In the genomic region with DNA sequence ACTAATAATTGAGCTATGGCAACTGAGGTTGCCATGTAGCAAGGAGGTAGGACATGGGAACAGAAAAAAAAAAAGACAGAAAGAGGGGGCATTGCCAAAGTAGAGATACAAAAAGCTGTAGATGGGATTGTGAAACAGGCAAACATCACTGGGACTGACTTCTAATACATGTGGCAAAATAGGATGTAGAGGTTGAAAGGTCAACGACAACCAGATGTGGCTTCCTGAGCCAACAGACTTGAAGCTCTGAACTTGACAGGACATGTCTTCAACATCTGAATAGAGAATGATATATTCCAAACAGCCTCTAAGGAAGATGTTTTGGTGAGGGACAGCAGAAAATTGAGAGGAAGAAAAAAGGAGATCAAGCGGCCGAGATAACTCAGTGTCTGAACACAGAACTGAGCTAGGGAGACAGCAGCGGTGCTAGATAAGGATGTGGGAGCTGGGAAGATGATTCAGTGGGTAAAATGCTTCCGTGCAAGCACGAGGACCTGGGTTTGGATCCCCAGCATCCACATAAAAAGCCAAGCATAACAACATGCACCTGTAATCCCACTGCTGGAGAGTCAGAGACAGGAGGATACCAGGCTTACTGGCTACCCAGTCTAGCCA, we compare ENCODE assay signal across 22 mouse cellular contexts.
DNase-seq lines count a peak whose midpoint lies in the region; ATAC-seq and TF ChIP-seq lines count a peak whose summit lies in the region.
"Had no signal": no experiment of that assay in that cellular context is flagged by ENCODE, and none has a peak within 500 bp of the region (broad histone marks: within the 10 kb centered on the region; RNA-seq: fewer than 3 reads in every experiment).

No protein-coding gene starts in this region.

- DNase-seq in lung, embryonic 14.5 days = peak; percentile 83
- DNase-seq in lung, postnatal 10 days = no peak
- DNase-seq in NIH3T3 (ENCODE audit: low read depth) = peak; percentile 44
- peak; percentile 62 for DNase-seq in embryo, embryonic 9.5 days (ENCODE audit: extremely low spot score)
- DNase-seq in cerebellum, adult 11 months = no peak
- no peak for DNase-seq in gastrocnemius, postnatal 25 days
- DNase-seq: adrenal gland, adult 8-10 months; cerebellum, adult 11-12 months; cerebellum, postnatal 36 days; heart, postnatal 36 days; kidney, adult 8-10 months; kidney, postnatal 4 days; lung, adult 2 months; retina, postnatal 1 day; thymus, postnatal 4 days had no signal

- H3K9me3 ChIP-seq in lung, embryonic 14.5 days (ENCODE audit: low read depth, low read length) = no peaks in the 10 kb centered on the region

- ATAC-seq in lung, embryonic 14.5 days (ENCODE audit: insufficient read depth) = peak; percentile 58
- peak; percentile 39 for ATAC-seq in megakaryocyte progenitor cell, adult 5-6 weeks (replicated peaks; ENCODE audit: poor library complexity)
- ATAC-seq in erythroblast, adult 5-6 weeks (replicated peaks; ENCODE audit: low FRiP score, poor library complexity, severe bottlenecking) = no peak
- ATAC-seq: forebrain, embryonic 13.5 days; inflammation-experienced regulatory T-cells, adult 6 months had no signal

- TF ChIP-seq CTCF in lung, embryonic 14.5 days (IDR thresholded peaks at IDR 0.05; ENCODE audit: low read depth) = no peak

- H3K36me3 ChIP-seq in lung, embryonic 14.5 days (ENCODE audit: insufficient read depth) = no peaks in the 10 kb centered on the region
- H3K36me3 ChIP-seq: heart, embryonic 13.5 days had no signal

- H3K4me2 ChIP-seq in lung, embryonic 14.5 days = no peak overlapping the region
- H3K4me2 ChIP-seq: forebrain, embryonic 13.5 days; heart, embryonic 13.5 days; midbrain, embryonic 11.5 days had no signal

- no peaks in the 10 kb centered on the region for H3K27me3 ChIP-seq in lung, embryonic 14.5 days (ENCODE audit: insufficient read depth, low read length)
- H3K27me3 ChIP-seq: forebrain, embryonic 13.5 days had no signal

- WGBS in lung, embryonic 14.5 days = 31% methylated on average over 6 of the region's 6 CpGs

- H3K4me1 ChIP-seq in lung, embryonic 14.5 days (ENCODE audit: insufficient read depth) = no peaks in the 10 kb centered on the region
- H3K4me1 ChIP-seq: forebrain, embryonic 13.5 days; heart, embryonic 13.5 days had no signal

- H3K9ac ChIP-seq in lung, embryonic 14.5 days = no peak overlapping the region
- H3K9ac ChIP-seq: forebrain, embryonic 13.5 days; heart, embryonic 13.5 days had no signal

- H3K27ac ChIP-seq in lung, embryonic 14.5 days (ENCODE audit: low read depth) = no peak overlapping the region
- H3K27ac ChIP-seq: forebrain, embryonic 13.5 days; heart, embryonic 13.5 days had no signal

- H3K4me3 ChIP-seq in lung, embryonic 14.5 days (ENCODE audit: low read depth, low read length) = no peak overlapping the region
- H3K4me3 ChIP-seq: forebrain, embryonic 13.5 days; heart, embryonic 13.5 days; myocyte had no signal

Comparison
In these comparisons a context has a peak if more than half of its experiments do, and no peak if none do; other contexts are left out.
1. DNase-seq: peak in lung, embryonic 14.5 days (single experiment), NIH3T3 (single experiment) and embryo, embryonic 9.5 days (single experiment); none in lung, postnatal 10 days (single experiment), cerebellum, adult 11 months (single experiment) and gastrocnemius, postnatal 25 days (single experiment).